Mouse (Mus musculus) fat pad, adult 2 months (tissue): ENCODE data around the gene Cfap44.

ENCODE experiments used
- DNase-seq: peaks from one replicate; pipeline ENCODE4 v3.0.0-alpha.2; 2011; ENCODE audit warnings: low read depth, low spot score; ENCODE audit errors: extremely low read depth

The Cfap44 gene

DNA sequence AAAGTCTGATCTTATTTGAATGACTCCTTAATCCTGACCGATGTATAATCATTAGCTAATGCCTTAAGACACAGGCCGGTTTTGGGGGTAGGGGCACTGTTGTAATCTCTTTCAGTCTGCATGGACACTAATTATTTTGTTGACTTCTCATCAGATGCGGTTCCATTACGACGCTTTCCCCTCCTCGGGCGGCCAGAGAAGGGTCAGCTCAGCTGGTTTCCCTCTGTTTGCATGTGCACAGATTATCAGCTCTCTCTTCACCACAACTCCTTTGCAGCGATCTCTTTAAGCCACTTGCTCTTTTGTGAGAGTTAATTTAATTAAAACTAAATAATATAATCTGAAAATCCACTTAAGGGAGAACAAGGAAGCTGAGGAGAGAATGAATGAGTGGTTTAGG lies 135.1 kb downstream of the Cfap44 start:
- DNase-seq, result no peak

DNA sequence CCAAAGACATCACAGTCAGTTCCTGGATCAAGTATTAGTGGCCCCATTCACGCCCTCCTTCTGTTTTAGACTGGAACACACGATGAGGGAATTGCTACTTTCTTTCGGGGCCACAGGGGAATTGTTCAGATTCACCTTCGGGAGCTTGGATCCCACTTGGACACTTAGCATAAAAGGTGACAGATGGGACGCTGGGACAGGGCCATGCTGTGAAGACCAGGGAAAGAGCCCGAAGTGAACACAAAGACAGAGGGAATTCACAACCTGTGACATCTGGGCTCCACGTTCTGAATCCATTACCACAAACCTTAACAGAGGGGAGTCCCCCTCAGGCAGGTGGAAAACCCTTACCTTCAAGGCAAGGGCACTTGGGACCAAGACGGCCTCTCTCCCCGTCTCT lies 135.6 kb downstream of the Cfap44 start:
- DNase-seq, result no peak

- DNase-seq, result no peak
Measured at GRCm38 (mm10) chr16:44530829-44531228, 136.2 kb downstream of the Cfap44 start.

- DNase-seq, result no peak
Measured at GRCm38 (mm10) chr16:44531239-44531797, 136.7 kb downstream of the Cfap44 start.
